Mouse (Mus musculus) heart, adult 10 weeks (tissue): ENCODE data around the gene Spint1. TPM values are rescaled to one million over a fixed set of nuclear protein-coding genes. Genes with fewer than 3 reads are reported as not detected.

Source experiments
- polyA plus RNA-seq: library from polyadenylated mRNA; stranded (reverse); fragments of 350-450 nt; fragmentation: Illumina TruSeq; extraction: RNeasy Lipid Tissue Mini Kit (QIAGEN cat#74804); gene quantifications from one replicate; pipeline ENCODE4 v1.2.3, GENCODE M21; 2014; ENCODE audit warnings: low read depth, low replicate concordance

The Spint1 gene
- not detected for polyA plus RNA-seq

DNA sequence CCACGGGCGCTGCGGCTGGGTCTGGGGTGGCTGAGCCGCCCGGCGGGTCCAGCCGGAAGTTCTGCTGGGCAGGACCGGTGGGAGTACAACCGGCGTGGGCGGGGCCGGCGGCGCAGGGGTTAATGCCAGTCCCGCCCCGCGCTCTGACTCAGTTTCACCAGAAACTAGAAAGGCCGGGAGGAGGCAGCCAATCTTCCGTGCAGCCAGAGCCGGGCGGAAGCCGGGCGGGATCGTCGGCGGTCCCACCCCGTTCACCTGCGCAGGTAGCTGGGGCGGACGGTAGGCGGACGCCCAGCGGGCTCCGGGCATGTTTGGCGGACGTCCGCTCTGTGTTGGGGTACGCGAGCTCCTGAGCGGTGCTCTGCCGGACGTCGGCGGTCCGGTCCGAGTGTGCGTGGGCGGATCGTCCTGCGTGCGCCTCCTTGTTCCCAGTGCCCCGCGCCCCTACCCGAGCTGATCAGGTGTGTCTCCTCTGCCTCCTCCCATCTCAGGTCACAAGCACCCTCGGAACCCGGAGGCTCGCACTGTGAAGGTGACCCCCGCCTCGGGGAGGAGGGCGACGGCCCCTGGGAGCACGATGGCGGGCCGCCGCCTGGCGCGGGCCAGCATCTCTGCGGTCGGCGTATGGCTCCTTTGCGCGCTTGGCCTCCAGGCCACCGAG is at the start of gene Spint1:
TSS of gene Spint1 (plus strand) at position 153 of the 661 bp plus-strand sequence.

DNA sequence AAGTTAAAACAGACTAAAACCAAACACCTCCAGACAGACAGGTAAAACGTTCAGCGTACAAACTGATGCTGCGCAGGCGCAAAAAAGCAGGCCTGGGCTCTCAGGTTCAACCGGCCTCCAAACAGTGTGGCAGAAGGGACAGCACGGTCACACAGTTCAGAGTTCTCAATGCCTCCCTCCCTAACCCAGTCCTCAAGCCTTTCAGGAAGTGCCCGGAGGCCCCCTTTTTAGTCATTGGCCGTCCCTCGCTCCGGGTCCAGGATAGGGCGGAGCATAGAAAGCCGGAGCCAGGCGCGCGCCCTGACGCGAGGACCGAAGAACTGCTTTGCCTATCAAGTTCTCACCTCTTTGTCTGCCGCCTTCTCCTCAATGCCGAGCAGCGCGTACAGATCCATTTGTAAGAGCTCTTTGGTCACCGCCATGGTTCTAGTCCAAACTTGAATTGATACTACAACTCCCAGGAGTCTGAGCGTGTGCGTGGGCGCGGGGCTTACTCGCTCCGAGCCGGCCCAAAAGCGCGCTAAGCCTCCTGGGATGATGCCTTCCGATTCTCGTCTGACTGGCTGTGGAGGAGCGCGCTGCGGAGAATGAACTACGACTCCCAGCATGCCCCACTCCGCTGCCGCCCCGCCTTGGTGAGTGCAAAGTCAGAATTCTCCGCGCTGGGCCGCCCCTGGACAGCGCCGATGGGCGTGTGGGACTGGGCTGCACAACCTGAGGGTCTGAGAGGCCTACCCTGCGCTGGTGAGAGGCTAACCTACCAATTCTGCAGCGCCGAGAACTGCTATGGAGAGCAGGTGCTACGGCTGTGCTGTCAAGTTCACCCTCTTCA is 28.6 kb upstream of the Spint1 start, which contains the start of the genes Zfyve19 and Dnajc17:
TSS of gene Zfyve19 (plus strand) at position 274 of the 832 bp plus-strand sequence.
TSS of gene Dnajc17 (minus strand) at position 452 of the 832 bp plus-strand sequence.

DNA sequence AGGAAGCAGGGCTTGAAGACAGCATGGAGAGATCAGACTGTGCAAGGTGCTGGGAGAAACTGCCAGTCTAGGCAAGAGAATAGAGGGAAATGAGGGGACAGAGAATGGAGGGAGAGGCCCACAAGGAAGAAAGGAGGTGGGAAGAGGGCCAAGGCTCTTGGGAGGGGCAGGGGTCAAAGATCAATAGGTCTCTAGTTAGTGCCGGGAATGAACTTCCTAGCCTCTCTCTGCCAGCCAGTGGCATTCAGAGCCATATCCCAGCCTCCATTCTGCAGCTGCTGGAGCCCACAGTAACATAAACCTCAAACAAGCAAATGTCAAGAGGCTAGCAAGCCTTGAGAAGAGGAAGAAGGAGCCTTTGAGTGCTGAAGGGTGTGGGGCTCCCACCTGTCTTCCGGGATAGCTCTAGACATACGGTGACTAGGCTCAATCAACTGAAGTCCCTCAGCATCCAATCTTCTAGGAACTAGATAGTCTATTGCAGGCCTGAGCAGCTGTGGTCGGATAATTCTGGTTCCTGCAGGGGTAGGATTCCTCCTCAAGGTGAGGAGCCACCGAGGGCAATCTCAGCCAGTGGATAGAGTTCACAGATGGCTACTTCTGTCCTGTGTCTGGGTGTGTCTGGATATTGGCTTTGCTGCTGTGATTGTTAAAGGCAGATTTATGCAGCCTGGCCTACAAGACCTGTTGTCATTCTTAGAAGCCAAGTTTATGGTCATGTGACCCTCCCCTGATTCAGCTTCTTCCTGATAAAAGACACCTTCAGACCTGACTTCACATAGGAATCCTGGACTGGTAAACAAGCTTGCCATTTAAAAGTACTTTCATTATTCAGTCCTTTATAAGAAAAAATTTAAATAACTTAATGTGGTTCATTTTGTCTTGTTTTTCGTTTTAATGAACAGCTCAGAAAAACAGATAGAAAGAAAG is 7.1 kb upstream of the Spint1 start, which contains the start of gene Ppp1r14d:
TSS of gene Ppp1r14d (minus strand) at position 132 of the 930 bp plus-strand sequence.

DNA sequence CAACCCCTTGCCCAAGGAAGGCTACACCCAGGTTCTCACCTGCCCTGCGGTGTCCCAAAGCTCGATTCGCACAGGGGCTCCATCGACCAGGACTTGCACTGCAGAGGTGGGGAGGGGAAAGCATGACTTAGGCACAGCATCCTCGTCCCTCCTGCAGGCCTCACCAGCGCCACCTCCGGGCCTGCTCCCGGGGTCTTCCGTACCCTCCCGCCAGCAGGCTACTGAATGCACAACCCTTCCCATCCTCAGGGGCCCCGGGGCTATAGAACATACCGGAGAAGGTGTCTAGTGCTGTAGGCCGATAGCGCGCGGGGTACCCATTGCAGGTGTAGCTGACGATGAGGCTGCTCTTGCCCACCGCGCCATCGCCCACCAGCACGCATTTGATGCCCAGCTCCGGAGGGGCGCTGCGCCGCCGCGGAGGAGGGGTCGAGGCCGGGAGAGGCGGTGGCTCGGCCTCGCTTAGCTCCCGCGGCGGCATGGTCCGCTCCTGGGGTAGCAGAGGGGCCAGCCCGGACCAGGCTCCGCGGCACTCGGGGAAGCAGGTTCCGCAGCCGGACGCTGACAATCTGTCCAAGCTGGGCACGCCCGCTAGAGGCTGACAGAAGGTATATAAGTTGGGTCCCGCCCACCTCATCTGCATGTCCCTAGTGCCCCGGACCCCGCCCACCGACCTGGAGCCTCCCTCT is 33.6 kb downstream of the Spint1 start, which contains the start of gene Rhov:
TSS of gene Rhov (minus strand) at position 630 of the 689 bp plus-strand sequence.

DNA sequence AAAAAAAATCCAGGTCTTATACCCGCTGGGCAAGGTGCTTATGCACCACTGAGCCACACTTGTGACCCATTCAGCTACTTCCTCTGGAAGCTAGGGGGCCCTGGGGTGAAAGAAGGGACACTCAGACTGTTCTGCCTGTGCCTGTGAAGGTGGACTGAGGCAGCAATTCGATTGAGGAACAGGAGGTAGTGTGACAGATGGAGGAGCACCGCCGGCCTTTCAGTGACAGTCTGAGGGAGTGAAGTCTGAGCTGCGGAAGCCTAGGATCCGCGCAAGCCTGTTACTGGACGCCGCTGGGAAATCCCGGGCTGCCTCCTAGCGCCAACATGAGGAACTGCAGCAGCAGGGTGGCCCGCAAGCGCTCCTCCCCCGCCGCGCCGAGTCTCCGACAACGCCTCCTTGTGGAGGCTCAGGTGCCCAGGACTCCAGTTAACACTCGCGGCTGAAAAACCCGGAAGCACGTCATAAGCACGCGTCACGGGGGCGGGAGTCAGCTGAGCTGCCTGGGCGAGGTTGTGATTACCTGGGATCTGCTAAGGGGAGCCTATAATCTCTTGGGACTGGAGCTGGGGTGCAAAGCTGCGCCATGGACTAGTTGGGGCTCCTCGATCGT is 51.2 kb downstream of the Spint1 start, which contains the start of gene Vps18:
TSS of gene Vps18 (plus strand) at position 471 of the 613 bp plus-strand sequence.

Other genes starting within 250 kb of the Spint1 start
- gene Ccdc32, start 208.0 kb upstream of the Spint1 start, polyA plus RNA-seq = 12.2 TPM
- gene Rpusd2, start 202.6 kb upstream of the Spint1 start, polyA plus RNA-seq = 3.5 TPM
- gene Knl1, start 190.2 kb upstream of the Spint1 start, polyA plus RNA-seq = 0.08 TPM
- gene Rad51, start 124.6 kb upstream of the Spint1 start, polyA plus RNA-seq = 0.26 TPM
- gene Rmdn3, start 80.3 kb upstream of the Spint1 start, polyA plus RNA-seq = 18.1 TPM
- gene Gchfr, start 69.6 kb upstream of the Spint1 start, polyA plus RNA-seq = 7.9 TPM
- not detected for gene Gm14137, start 62.9 kb upstream of the Spint1 start, polyA plus RNA-seq
- gene Zfyve19, start 28.7 kb upstream of the Spint1 start, polyA plus RNA-seq = 22.6 TPM
- 8.7 TPM for gene Dnajc17, start 28.6 kb upstream of the Spint1 start, polyA plus RNA-seq
- not detected for gene Ppp1r14d, start 7.5 kb upstream of the Spint1 start, polyA plus RNA-seq
- gene Rhov, start 33.9 kb downstream of the Spint1 start, polyA plus RNA-seq = not detected
- 8.4 TPM for gene Vps18, start 51.4 kb downstream of the Spint1 start, polyA plus RNA-seq
- 11.8 TPM for gene Dll4, start 88.4 kb downstream of the Spint1 start, polyA plus RNA-seq
- 7.1 TPM for gene Chac1, start 113.9 kb downstream of the Spint1 start, polyA plus RNA-seq
- gene Ino80, start 240.3 kb downstream of the Spint1 start, polyA plus RNA-seq = 9.8 TPM